Mouse (Mus musculus) heart, postnatal 36 days (tissue): ENCODE data around the gene Ttll7. TPM values are rescaled to one million over a fixed set of nuclear protein-coding genes. Genes with fewer than 3 reads are reported as not detected.

ENCODE experiments used
- DNase-seq, 2 experiments: peaks; one replicate each; pipeline ENCODE4 v3.0.0; 2021 to 2022
- intact Hi-C: fragments of 180-260 bp; cut with DNase I; formaldehyde crosslinking; loops from one replicate; pipeline ENCODE4 v1.15.1; 2025
- total RNA-seq, 2 experiments: library from RNA; stranded (reverse); gene quantifications; 2 replicates each; pipeline ENCODE4 v1.2.3; 2021

Ttll7 gene
- total RNA-seq, 2 experiments from 2014 or later = 4.9 to 5.5 TPM

- intact Hi-C loops = no loop called here
- no peak for DNase-seq
Observed at GRCm38 (mm10) chr3:146905606-146906005, 53.4 kb downstream of the Ttll7 start.

- no peak for DNase-seq
- intact Hi-C loops = no loop called here
Observed at GRCm38 (mm10) chr3:146908922-146909321, 56.8 kb downstream of the Ttll7 start.

- DNase-seq = no peak
- intact Hi-C loops = loop anchor here (5.0 to 10.0 kb wide), 2 partner anchors 586 to 728 kb away; no protein-coding TSS in a partner anchor
Observed at GRCm38 (mm10) chr3:146913107-146913506, 60.9 kb downstream of the Ttll7 start.

DNA sequence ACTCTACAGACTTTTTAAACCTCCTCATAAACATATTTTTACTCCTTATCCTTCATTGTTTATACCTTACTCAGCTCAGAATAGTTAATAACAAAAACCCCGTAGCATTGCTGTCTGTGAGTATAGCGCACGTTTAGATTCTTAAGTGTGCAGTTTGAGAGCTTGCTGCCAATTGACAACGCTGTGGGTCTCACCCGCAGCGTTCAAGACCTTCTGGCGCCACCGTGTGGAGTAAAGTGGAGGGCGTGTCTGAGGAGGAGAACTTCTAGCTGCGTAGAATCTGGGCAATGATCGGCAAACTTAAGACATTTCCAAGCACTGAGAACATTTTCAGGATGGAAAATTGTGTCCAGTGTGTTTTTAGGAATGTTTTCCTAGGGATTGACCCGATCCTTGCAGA is 62.6 kb downstream of the Ttll7 start:
- intact Hi-C loops = loop anchor here (1.0 to 10.0 kb wide), 5 partner anchors 122 to 730 kb away; no protein-coding TSS in a partner anchor

GRCm38 (mm10) chr3:146917891-146918290 is 65.7 kb downstream of the Ttll7 start:
- DNase-seq = no peak
- intact Hi-C loops = loop anchor here (10.0 kb wide), 1 partner anchor 733 kb away; no protein-coding TSS in a partner anchor

More for the DNA sequence above, 62.6 kb downstream of the Ttll7 start:
- DNase-seq = peak; percentile 81 to 85

- no peak for DNase-seq
- intact Hi-C loops = loop anchor here (10.0 kb wide), 1 partner anchor 734 kb away; no protein-coding TSS in a partner anchor
Observed at GRCm38 (mm10) chr3:146918323-146918722, 66.2 kb downstream of the Ttll7 start.

DNA sequence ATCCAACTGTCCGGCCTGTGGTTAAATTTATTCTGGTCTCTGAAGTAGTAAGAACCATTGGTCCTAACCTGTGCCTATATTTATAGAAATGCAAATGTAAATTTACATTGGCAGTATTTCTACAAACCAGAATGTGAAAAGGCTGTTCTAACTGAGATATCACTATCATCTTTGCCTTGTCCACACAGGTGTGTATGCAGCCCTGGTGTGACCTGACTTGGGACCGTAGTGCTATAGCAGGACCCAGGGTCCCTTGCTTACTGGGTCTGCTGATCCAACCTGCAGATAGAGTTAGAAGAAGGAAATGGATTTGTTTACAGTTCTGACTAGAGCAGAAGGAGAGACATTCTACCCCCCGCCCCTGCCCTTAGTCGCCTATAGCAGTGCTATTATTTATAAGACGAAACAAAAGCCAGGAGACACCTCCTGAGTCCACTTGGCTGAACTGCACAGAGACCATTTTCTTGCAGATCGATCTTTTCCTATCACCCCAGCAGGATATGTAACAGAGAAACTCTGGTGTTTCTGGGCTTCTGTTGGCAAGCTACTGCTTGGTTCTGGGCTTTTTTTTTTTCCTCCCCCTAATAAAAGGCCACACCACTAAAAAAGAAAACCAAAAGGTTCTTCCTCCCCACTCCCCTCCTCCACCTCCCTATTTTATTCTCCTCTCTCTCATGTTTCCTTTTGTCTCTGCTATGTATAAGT is 75.3 kb downstream of the Ttll7 start:
- intact Hi-C loops = no loop called here
- DNase-seq = no peak

DNA sequence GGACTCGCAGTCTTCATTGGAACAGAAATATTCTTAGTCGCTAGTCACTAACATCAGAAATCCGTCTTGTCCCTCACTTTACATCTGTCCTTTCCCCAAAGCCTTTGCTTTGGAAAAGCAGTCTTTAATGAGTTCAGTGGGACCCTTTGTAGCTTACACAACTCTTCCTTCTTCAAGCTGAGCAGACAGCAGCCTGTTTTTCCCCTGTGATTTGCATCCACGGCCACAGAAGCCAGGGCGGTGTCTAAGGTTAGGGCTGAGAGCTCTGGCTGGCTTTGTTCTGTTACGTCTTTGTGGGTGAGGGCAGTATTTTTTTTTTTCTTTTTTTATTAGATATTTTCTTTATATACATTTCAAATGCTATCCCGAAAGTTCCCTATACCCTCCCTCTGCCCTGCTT is 76.0 kb downstream of the Ttll7 start:
- no peak for DNase-seq
- intact Hi-C loops = no loop called here

- intact Hi-C loops = no loop called here
- DNase-seq = no peak
Observed at GRCm38 (mm10) chr3:146929011-146929410, 76.8 kb downstream of the Ttll7 start.

- DNase-seq = no peak
Observed at GRCm38 (mm10) chr3:146931190-146931589, 79.0 kb downstream of the Ttll7 start.

DNA sequence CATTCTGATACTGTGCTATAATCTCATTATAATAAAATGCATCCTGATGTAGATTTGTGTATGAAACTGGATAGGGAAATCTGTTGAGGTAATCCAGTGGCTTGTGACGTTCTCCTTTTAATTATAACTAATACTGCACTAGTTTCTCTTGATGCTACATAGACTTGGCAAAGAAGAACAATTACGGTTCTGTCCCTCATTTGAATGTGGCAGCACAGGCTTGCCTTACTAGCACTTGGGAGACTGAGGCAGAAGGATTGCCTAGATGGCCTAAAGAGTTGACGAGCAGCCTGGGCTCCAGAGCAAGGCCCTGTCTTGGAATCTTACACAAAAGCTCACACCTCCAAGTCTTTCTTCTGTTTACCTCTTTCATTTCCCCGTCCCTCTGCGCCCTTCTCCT is 80.3 kb downstream of the Ttll7 start:
- intact Hi-C loops = no loop called here
- DNase-seq = no peak

More at GRCm38 (mm10) chr3:146931190-146931589, 79.0 kb downstream of the Ttll7 start:
- intact Hi-C loops = no loop called here

GRCm38 (mm10) chr3:146936888-146937287 is 84.7 kb downstream of the Ttll7 start:
- no peak for DNase-seq
- intact Hi-C loops = no loop called here

GRCm38 (mm10) chr3:146939391-146940250 is 87.5 kb downstream of the Ttll7 start:
- DNase-seq = no peak
- intact Hi-C loops = loop anchor here (10.0 kb wide), 1 partner anchor 755 kb away; no protein-coding TSS in a partner anchor

DNA sequence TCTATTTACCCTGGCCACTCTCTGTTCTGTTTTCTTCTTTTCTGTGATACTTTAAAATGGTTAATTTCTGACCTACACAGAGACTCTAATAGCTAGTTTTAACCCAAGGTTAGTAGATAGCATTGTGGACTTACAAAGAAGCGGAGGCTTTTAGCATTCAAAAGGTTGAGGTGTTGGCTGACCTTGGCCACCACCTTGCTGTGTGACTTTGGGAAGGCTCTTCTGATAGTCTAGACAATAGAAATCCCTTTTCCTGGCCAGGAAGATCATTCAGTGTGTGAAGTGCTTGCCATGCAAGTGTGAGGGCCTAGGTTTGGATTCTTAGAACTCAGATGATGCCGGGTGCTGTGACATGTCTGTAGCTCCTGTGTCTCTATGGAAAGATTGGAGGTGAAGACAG is 90.9 kb downstream of the Ttll7 start:
- DNase-seq = no peak
- intact Hi-C loops = loop anchor here (10.0 kb wide), 1 partner anchor 758 kb away; no protein-coding TSS in a partner anchor

DNA sequence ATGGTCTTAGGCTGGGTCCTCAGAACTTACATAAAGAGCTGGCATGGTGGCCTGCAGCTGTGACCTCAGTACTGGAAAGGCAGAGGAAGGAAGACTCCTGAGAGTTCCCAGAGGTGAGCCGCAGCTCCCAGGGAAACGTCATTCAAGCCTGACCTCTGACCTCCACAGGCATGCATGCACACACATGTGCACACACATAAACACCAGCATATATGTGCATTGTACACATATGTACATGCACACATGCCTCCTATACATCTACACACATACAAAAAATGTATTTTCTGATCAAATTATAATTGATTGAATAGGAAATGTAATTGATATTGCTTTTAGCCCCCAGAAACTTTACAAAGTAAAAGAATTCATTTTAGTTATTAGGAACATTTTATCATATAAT is 93.2 kb downstream of the Ttll7 start:
- intact Hi-C loops = loop anchor here (5.0 to 10.0 kb wide), 2 partner anchors 618 to 761 kb away; no protein-coding TSS in a partner anchor
- no peak for DNase-seq

GRCm38 (mm10) chr3:146945887-146946286 is 93.7 kb downstream of the Ttll7 start:
- intact Hi-C loops = loop anchor here (5.0 to 10.0 kb wide), 2 partner anchors 619 to 761 kb away; no protein-coding TSS in a partner anchor
- DNase-seq = peak; percentile 64 to 70

DNA sequence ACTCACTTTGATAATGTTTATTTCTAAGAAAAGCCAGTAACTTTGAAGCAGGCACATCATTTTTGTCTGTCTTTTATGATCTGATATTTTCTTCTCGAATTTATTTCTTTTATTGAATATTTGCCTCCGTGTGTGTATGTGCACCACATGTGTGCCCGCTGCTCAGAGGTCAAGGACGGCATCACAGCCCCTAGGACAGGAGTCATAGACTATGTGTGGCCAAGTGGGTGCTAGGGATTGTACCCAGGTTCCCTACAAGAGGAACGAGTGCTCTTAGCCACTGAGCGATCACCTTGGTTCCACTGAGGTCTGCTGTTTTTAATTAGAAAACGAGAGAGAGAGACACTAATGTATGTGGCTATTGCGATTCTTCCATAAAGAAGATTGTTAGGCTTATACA is 94.5 kb downstream of the Ttll7 start:
- DNase-seq = no peak
- intact Hi-C loops = loop anchor here (5.0 to 10.0 kb wide), 2 partner anchors 619 to 762 kb away; no protein-coding TSS in a partner anchor

DNA sequence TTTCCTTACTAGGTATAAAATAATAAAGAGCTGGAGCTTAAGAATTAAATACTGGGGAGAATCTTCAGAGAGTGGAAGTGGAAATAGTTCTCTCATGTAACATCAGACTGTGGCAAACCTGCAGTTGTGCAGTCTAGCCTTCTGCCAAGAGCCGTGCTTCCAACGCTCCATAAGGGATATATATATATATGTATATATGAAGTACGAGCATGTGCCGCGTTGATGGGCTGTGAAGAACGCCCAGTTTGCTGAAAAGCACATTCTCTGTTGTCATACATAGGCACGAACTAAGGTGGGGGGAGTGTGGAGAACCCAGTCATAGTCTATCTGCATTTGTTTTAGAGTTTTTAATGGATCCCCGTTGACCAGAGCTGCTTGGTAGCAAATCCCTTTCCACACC is 104.6 kb downstream of the Ttll7 start:
- DNase-seq = no peak
- intact Hi-C loops = no loop called here

DNA sequence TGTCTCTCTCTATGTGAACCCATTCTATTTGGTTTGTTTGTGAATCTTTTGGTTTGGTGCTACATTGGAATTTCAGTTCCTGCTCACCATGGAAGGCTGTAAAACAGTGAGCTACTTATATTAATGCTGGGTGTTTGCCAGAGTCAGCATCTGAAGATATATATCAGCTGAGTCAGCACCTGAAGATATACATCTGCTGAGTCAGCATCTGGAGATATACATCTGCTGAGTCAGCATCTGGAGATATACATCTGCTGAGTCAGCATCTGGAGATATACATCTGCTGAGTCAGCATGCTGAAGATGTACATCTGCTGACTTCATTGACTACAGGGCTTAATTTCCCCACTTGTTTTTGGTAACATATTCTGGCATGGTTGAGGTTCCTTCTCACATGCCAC is 110.7 kb downstream of the Ttll7 start:
- no peak for DNase-seq
- intact Hi-C loops = no loop called here

DNA sequence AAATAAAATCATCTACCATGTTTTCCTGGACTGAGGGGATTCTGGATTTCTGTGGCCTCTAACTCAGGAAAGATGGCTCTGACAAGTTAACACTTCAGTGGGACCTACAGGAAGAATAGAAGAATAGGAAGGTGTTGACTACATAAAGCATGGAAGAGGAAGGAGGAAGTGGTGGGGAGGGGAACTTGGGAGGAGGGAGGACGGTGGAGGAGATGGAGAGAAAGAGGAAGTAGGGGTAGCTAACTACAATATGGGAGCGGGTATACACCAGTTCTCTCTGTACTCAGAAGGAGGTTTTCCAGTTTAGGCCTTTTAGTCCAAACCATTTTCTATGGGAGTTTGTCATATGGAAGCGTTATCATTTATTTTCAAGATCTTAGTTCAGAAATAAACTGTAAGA is 112.2 kb downstream of the Ttll7 start:
- no peak for DNase-seq
- intact Hi-C loops = no loop called here

DNA sequence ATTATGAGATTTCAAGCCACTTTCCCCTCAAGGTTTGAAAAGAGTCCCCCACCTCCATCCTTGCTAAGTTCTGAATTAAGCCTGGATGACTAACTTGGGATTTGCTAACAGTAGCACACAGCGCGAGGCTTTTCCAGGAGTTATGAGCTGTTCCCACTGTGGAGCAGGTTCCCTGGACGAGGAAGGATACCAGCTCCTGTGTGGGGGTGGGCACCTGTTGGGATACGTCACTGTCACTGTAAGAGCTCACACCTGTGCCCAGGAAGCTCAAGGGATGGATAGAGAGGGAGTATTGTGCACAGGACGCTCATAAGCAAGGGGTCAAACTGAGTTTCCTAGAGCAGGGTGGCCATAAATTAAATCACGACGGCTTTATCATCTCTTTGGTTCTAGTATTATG is 115.1 kb downstream of the Ttll7 start:
- intact Hi-C loops = no loop called here
- no peak for DNase-seq
